Mouse (Mus musculus) midbrain, postnatal 0 days (tissue): ENCODE results near the gene Gabrd. TPM values are rescaled to one million over a fixed set of nuclear protein-coding genes. Genes with fewer than 3 reads are reported as not detected.

Experiments
- ATAC-seq: fragments of 200-750 bp; cut with Nextera tagmentation; 2 replicates; pipeline ENCODE4 v1.8.0; 2017; ENCODE audit warnings: moderate number of reproducible peaks, mild to moderate bottlenecking, moderate TSS enrichment, moderate library complexity; ENCODE audit not compliant: low FRiP score
- DNase-seq: peaks from one replicate; pipeline ENCODE4 v3.0.0-alpha.2; 2015; ENCODE audit warnings: low spot score
- H3K27ac ChIP-seq: fragments of 300-500 bp; sonication (generic); 2 replicates; pipeline ENCODE4 v1.5.1; 2014; ENCODE audit warnings: low read depth, mild to moderate bottlenecking, low read length, mixed read lengths
- H3K27me3 ChIP-seq: fragments of 300-500 bp; sonication (generic); 2 replicates; pipeline ENCODE4 v1.6.1; 2014; ENCODE audit warnings: low read length, control low read depth, mixed read lengths; ENCODE audit not compliant: insufficient read depth
- H3K36me3 ChIP-seq: fragments of 300-500 bp; sonication (generic); 2 replicates; pipeline ENCODE4 v1.6.1; 2014; ENCODE audit warnings: low read length, control low read depth, mixed read lengths; ENCODE audit not compliant: insufficient read depth
- H3K4me1 ChIP-seq: fragments of 300-500 bp; sonication (generic); 2 replicates; pipeline ENCODE4 v1.6.1; 2014; ENCODE audit warnings: mild to moderate bottlenecking, control low read depth, antibody characterized with exemption, low read length, mixed read lengths; ENCODE audit not compliant: insufficient read depth
- H3K4me2 ChIP-seq: fragments of 300-500 bp; sonication (generic); 2 replicates; pipeline ENCODE4 v1.6.1; 2014; ENCODE audit warnings: low read depth, mild to moderate bottlenecking, low read length, mixed read lengths; ENCODE audit not compliant: poor library complexity, severe bottlenecking
- H3K4me3 ChIP-seq: fragments of 300-500 bp; sonication (generic); 2 replicates; pipeline ENCODE4 v1.5.1; 2014; ENCODE audit warnings: low read depth, mild to moderate bottlenecking, low read length, moderate library complexity
- H3K9ac ChIP-seq: fragments of 300-500 bp; sonication (generic); replicated peaks from 2 replicates; pipeline ENCODE4 v1.6.1; 2014; ENCODE audit warnings: mild to moderate bottlenecking, low read length, moderate library complexity, mixed read lengths; ENCODE audit not compliant: poor library complexity, severe bottlenecking
- H3K9me3 ChIP-seq: fragments of 300-500 bp; sonication (generic); 2 replicates; pipeline ENCODE4 v1.6.1; 2016; ENCODE audit warnings: low read length, control low read depth
- CTCF ChIP-seq: IDR thresholded peaks from 2 replicates; pipeline ENCODE4 v1.5.1; 2016; ENCODE audit warnings: antibody characterized with exemption, mild to moderate bottlenecking
- WGBS: fragments of 180-500 bp; shearing (Covaris S2); extraction: QIAGEN DNeasy Blood & Tissue Kit; methylation state at CpG from one replicate; pipeline ENCODE4 v1.1.7; 2014; 5-methylcytosine and 5-hydroxymethylcytosine counted together
- polyA plus RNA-seq: library from polyadenylated mRNA; unstranded; fragments of >200 nt; fragmentation: Nextera tagmentation; extraction: Ambion mirVana; gene quantifications from 2 replicates; pipeline ENCODE4 v1.2.1, GENCODE M21; 2015
- total RNA-seq: library from RNA; depleted of rRNA; stranded (reverse); fragments of >200 nt; gene quantifications from 2 replicates; pipeline ENCODE4 v1.2.3, GENCODE M21; 2014

Gene Gabrd
- total and polyA plus RNA-seq, 2 experiments from 2014 or later, result 0.11 to 0.36 TPM

DNA sequence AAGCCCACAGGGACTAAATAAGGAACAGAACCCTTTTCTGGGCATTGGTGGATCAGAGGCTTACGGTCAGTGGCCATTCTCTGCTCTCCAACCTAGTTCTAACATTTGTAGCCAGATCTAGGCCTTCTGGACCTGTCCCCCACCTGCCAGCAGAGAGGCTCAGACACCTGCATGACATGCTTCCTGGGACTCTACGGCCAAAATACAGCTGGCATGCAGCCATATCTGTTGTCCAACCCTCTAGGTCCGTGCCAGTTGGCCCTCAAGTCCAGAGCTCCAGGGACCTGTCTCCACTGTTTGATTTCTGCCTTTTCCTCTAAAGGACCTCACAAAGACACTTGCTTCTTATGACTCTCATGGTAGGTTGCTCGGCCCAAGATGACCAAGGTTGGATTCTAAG is 1.2 kb downstream of the Gabrd start:
- H3K4me3 ChIP-seq, result no peak overlapping the region
- ATAC-seq, result no peak
- no peaks in the 10 kb centered on the region for H3K9me3 ChIP-seq
- no peak overlapping the region for H3K27ac ChIP-seq
- no peaks in the 10 kb centered on the region for H3K36me3 ChIP-seq
- DNase-seq, result no peak
- peaks cover 29% of the 10 kb centered on the region for H3K27me3 ChIP-seq
- no peaks in the 10 kb centered on the region for H3K4me1 ChIP-seq
- WGBS, result 84% methylated on average over 4 of the region's 4 CpGs
- H3K9ac ChIP-seq, result no peak overlapping the region
- no peak overlapping the region for H3K4me2 ChIP-seq
- no peak for TF ChIP-seq CTCF

GRCm38 (mm10) chr4:155395471-155395870 is 2.4 kb downstream of the Gabrd start:
- Histone ChIP-seq H3K9ac (no peak overlapping the region), H3K4me2 (no peak overlapping the region), H3K27ac (no peak overlapping the region), H3K4me1 (no peaks in the 10 kb centered on the region), H3K4me3 (no peak overlapping the region), H3K27me3 (peaks cover 29% of the 10 kb centered on the region), H3K36me3 (no peaks in the 10 kb centered on the region), H3K9me3 (no peaks in the 10 kb centered on the region)
- ATAC-seq, result no peak
- DNase-seq, result no peak
- WGBS, result 87% methylated on average over 5 of the region's 5 CpGs
- TF ChIP-seq CTCF, result no peak

DNA sequence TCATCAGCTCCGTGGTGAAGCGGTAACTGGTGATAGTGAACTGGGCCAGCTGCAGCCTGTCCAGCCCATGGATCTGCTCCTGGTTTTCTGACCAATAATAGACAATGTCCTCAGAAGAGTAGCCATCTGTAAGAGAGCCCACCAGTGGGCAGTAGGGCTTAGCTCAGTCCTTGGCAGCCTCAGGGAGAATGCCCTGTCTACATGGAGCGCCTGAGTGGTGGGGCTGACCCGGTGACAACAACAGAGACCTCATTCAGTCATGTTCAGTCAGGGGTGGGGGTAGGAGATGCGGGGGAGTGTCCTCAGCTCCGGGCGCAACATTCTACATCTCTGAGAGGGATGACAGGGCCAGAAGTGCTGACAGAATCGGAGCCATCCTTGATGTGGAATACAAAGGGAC is 10.7 kb downstream of the Gabrd start:
- ATAC-seq (no peak), DNase-seq (no peak)
- no peak overlapping the region for H3K4me2 ChIP-seq
- H3K4me3 ChIP-seq, result no peak overlapping the region
- no peaks in the 10 kb centered on the region for H3K9me3 ChIP-seq
- TF ChIP-seq CTCF, result no peak
- H3K27ac ChIP-seq, result no peak overlapping the region
- no peak overlapping the region for H3K9ac ChIP-seq
- no peaks in the 10 kb centered on the region for H3K27me3 ChIP-seq
- H3K4me1 ChIP-seq, result no peaks in the 10 kb centered on the region
- 85% methylated on average over 8 of the region's 8 CpGs for WGBS
- H3K36me3 ChIP-seq, result no peaks in the 10 kb centered on the region

DNA sequence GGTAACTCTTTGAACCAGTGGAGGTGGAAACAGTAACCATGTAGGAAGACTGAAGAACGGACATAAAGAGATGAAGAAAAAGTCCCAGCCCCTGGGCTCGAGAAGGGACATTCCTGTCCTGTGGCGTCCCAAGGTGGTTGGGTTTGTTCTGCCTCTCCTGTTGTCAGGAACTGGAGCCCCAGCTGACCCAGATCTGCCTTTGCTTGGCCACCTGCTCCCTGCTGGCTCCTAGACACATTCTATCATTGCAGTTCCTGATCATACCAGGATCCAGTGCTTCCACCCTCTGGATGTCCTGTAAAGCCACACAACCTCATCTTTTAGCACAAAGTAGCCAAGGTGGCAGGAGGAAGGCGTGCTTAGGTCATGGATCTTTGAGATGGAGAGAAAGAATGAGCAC is 14.6 kb downstream of the Gabrd start:
- Histone ChIP-seq H3K27ac (no peak overlapping the region), H3K36me3 (no peaks in the 10 kb centered on the region), H3K4me1 (no peaks in the 10 kb centered on the region), H3K9ac (no peak overlapping the region), H3K4me2 (no peak overlapping the region), H3K27me3 (no peaks in the 10 kb centered on the region), H3K9me3 (no peaks in the 10 kb centered on the region), H3K4me3 (no peak overlapping the region)
- ATAC-seq (no peak), DNase-seq (no peak)
- no peak for TF ChIP-seq CTCF
- 87% methylated on average over 4 of the region's 4 CpGs for WGBS

DNA sequence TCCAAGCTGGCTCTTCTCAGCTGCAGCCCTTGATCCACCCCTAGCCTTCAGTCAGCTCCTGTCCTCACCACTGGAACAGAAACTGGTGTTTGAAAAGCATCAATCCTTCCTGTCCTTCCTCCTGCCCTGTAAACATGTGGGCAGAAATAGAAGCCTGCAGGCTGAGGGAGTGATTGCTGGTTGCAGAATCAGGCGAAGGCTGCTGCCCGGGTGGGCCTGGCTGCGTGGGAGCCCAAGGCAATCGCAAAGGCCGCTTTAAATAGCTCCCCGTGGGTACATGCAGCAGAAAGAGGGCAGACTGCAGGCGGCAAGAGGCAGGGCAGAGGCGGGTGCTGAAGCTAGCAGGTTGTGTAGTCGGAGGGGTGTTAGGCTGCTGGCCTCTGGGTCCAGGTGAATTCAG is 15.2 kb downstream of the Gabrd start:
- Histone ChIP-seq H3K27ac (no peak overlapping the region), H3K4me3 (no peak overlapping the region), H3K4me1 (no peaks in the 10 kb centered on the region), H3K4me2 (no peak overlapping the region), H3K9ac (0 out of 2 replicates have a peak overlapping the region, but pooled peaks have one; percentile 33), H3K27me3 (no peaks in the 10 kb centered on the region), H3K36me3 (no peaks in the 10 kb centered on the region), H3K9me3 (no peaks in the 10 kb centered on the region)
- DNase-seq (no peak), ATAC-seq (no peak)
- TF ChIP-seq CTCF, result no peak
- 19% methylated on average over 9 of the region's 9 CpGs for WGBS

- Histone ChIP-seq H3K9ac (no peak overlapping the region), H3K4me2 (no peak overlapping the region), H3K9me3 (no peaks in the 10 kb centered on the region), H3K27ac (no peak overlapping the region), H3K4me3 (no peak overlapping the region), H3K27me3 (no peaks in the 10 kb centered on the region), H3K36me3 (no peaks in the 10 kb centered on the region), H3K4me1 (no peaks in the 10 kb centered on the region)
- DNase-seq (no peak), ATAC-seq (no peak)
- 62% methylated on average over 7 of the region's 7 CpGs for WGBS
- no peak for TF ChIP-seq CTCF
Measured at GRCm38 (mm10) chr4:155381974-155382373, 15.9 kb downstream of the Gabrd start.
